Comparison of ENCODE assay signal across 24 mouse cellular contexts in the genomic region with DNA sequence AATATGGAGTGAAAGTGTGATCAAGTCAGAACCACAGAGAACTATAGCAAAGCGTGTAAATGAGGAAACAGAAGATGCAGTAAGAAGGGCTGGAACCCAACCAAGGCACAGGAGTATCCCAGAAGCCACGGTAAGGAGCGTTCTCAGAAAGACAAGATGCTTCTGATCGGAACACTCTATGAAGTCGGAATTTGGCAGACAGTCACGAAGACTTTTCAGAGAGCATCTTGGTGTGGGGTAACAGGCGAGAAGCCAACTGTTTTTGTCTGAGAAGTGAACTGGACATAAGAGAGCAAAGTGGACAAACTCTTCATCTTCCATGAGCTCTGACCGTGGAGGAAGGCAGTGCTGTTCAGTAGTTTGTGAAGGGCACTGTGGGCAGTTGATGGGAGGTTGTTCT.
DNase-seq lines count a peak whose midpoint lies in the region; ATAC-seq and TF ChIP-seq lines count a peak whose summit lies in the region.
"Had no signal": no experiment of that assay in that cellular context is flagged by ENCODE, and none has a peak within 500 bp of the region (broad histone marks: within the 10 kb centered on the region; RNA-seq: fewer than 3 reads in every experiment).

No protein-coding gene starts in this region.

- H3K79me2 ChIP-seq in liver, adult 2 months (ENCODE audit: control insufficient read depth, insufficient read depth, low read length) = no peaks in the 10 kb centered on the region

- H3K27me3 ChIP-seq in liver, adult 2 months (ENCODE audit: control insufficient read depth, insufficient read depth, low read length) = no peaks in the 10 kb centered on the region
- H3K27me3 ChIP-seq in lung, postnatal 0 days (replicated peaks; ENCODE audit: insufficient read depth, low read length) = no peaks in the 10 kb centered on the region
- H3K27me3 ChIP-seq: forebrain, embryonic 13.5 days; hindbrain, embryonic 12.5 days; intestine, embryonic 15.5 days; neural tube, embryonic 15.5 days had no signal

- no peak for TF ChIP-seq POLR2A in liver, adult 2 months (IDR thresholded peaks at IDR 0.05; ENCODE audit: extremely low read depth, insufficient read depth, low read length)

- no peak overlapping the region for H3K4me3 ChIP-seq in liver, adult 2 months (ENCODE audit: insufficient read depth, low read depth, low read length)
- no peak overlapping the region for H3K4me3 ChIP-seq in lung, postnatal 0 days (ENCODE audit: low read depth, low read length)
- H3K4me3 ChIP-seq: erythroblast, embryonic 14.5 days; forebrain, embryonic 13.5 days; hindbrain, embryonic 12.5 days; intestine, embryonic 15.5 days; neural tube, embryonic 15.5 days had no signal

- H3K36me3 ChIP-seq in liver, adult 2 months (ENCODE audit: control insufficient read depth, insufficient read depth, low read length) = no peaks in the 10 kb centered on the region
- H3K36me3 ChIP-seq in lung, postnatal 0 days (ENCODE audit: insufficient read depth, low read length) = no peaks in the 10 kb centered on the region
- H3K36me3 ChIP-seq: hindbrain, embryonic 12.5 days; intestine, embryonic 15.5 days; neural tube, embryonic 15.5 days had no signal

- H3K4me1 ChIP-seq in liver, adult 2 months (ENCODE audit: control insufficient read depth, insufficient read depth, low read length) = peaks cover 19% of the 10 kb centered on the region
- no peaks in the 10 kb centered on the region for H3K4me1 ChIP-seq in lung, postnatal 0 days (ENCODE audit: insufficient read depth, low read depth, low read length)
- H3K4me1 ChIP-seq: intestine, embryonic 15.5 days; neural tube, embryonic 15.5 days had no signal

- H3K9ac ChIP-seq in liver, adult 2 months (ENCODE audit: low read depth, low read length) = no peak overlapping the region
- no peak overlapping the region for H3K9ac ChIP-seq in lung, postnatal 0 days (replicated peaks; ENCODE audit: low read depth)
- H3K9ac ChIP-seq: forebrain, embryonic 13.5 days; hindbrain, embryonic 12.5 days; intestine, embryonic 15.5 days; liver, embryonic 14.5 days; neural tube, embryonic 15.5 days had no signal

- no peak for ATAC-seq in lung, postnatal 0 days
- ATAC-seq: CD4-positive, CD25-positive, alpha-beta regulatory T cell, adult 4 months; forebrain, embryonic 13.5 days; hindbrain, postnatal 0 days had no signal

- no peak overlapping the region for H3K4me2 ChIP-seq in lung, postnatal 0 days (replicated peaks; ENCODE audit: low read depth, low read length)
- H3K4me2 ChIP-seq: forebrain, embryonic 13.5 days; hindbrain, embryonic 12.5 days; intestine, embryonic 15.5 days; neural tube, embryonic 15.5 days had no signal

- no peak for TF ChIP-seq CTCF in liver, adult 2 months (IDR thresholded peaks at IDR 0.05; ENCODE audit: low read depth, low read length)
- no peak for TF ChIP-seq CTCF in lung, postnatal 0 days (IDR thresholded peaks at IDR 0.05)

- WGBS in liver, adult 2 months = 72% methylated on average over 8 of the region's 8 CpGs
- 65% methylated on average over 8 of the region's 8 CpGs for WGBS in lung, postnatal 0 days

- peak overlapping the region; percentile 68 for H3K27ac ChIP-seq in liver, adult 2 months (replicated peaks; ENCODE audit: insufficient read depth, low read depth, low read length)
- no peak overlapping the region for H3K27ac ChIP-seq in lung, postnatal 0 days (ENCODE audit: low read length)
- H3K27ac ChIP-seq: forebrain, embryonic 13.5 days; hindbrain, embryonic 12.5 days; hindbrain, postnatal 0 days; intestine, embryonic 15.5 days; liver, embryonic 14.5 days; neural tube, embryonic 15.5 days had no signal

- TF ChIP-seq EP300 in lung, postnatal 0 days (IDR thresholded peaks at IDR 0.05) = no peak

- H3K9me3 ChIP-seq in lung, postnatal 0 days (ENCODE audit: low read length) = no peaks in the 10 kb centered on the region
- H3K9me3 ChIP-seq: forebrain, embryonic 13.5 days; hindbrain, embryonic 12.5 days; intestine, embryonic 15.5 days; neural tube, embryonic 15.5 days had no signal

- peak; percentile 88 for DNase-seq in heart, adult 11 months
- DNase-seq in heart, postnatal 4 days = no peak
- no peak for DNase-seq in liver, adult 2 months (ENCODE audit: extremely low read depth, low read depth, low spot score)
- DNase-seq in liver = no peak
- DNase-seq in lung, postnatal 36 days = peak; percentile 23
- no peak for DNase-seq in lung, postnatal 0 days (ENCODE audit: low spot score)
- no peak for DNase-seq in retina, postnatal 1 day
- DNase-seq: adrenal gland, postnatal 25 days; cerebellum, adult 11-12 months; cerebellum, adult 9-11 months; gastrocnemius, postnatal 25 days; kidney, postnatal 14 days; midbrain, embryonic 14.5 days; right cerebral cortex, adult 18-20 months; spleen, adult 18-20 months; thymus, postnatal 14 days had no signal

Comparison
In these comparisons a context has a peak if more than half of its experiments do, and no peak if none do; other contexts are left out.
1. DNase-seq: peak in heart, adult 11 months (single experiment) and lung, postnatal 36 days (single experiment); none in heart, postnatal 4 days (single experiment), liver, adult 2 months (single experiment), liver (single experiment), lung, postnatal 0 days (single experiment) and retina, postnatal 1 day (single experiment).